Mouse (Mus musculus): Measurements from ENCODE around the gene Slc22a4.
"Not testable (repeated sequence)": the region's sequence is repeated elsewhere in the genome, so short reads cannot be mapped to it uniquely, and the experiment has no call there.

Slc22a4 gene

GRCm38 (mm10) chr11:54056132-54056531 is 28.2 kb upstream of the Slc22a4 start:
- no peak for DNase-seq

- no peak for DNase-seq
Observed at GRCm38 (mm10) chr11:54054257-54054656, 26.4 kb upstream of the Slc22a4 start.

DNA sequence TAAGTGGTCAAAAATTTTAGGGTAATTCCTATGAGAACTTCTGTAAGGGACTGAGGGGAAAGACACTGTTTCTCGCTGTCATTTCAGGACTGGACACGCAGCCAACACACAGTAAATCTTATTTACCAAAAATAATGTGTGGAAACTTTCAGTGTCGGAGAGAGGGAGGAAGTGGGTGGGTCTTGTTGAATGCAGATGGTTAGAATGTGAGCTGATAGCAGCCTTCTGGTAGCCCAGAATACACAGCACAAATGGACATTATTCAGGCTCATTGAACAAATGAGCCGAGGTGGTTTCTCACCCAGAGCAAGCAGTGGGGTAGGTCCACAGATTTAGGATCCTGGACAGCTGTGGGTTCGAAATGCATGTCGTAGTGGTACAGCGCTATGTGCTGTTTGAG is 25.2 kb upstream of the Slc22a4 start:
- DNase-seq, result no peak

- no peak for DNase-seq
Observed at GRCm38 (mm10) chr11:54052128-54052527, 24.2 kb upstream of the Slc22a4 start.

GRCm38 (mm10) chr11:54051161-54051560 is 23.3 kb upstream of the Slc22a4 start:
- no peak for DNase-seq

DNA sequence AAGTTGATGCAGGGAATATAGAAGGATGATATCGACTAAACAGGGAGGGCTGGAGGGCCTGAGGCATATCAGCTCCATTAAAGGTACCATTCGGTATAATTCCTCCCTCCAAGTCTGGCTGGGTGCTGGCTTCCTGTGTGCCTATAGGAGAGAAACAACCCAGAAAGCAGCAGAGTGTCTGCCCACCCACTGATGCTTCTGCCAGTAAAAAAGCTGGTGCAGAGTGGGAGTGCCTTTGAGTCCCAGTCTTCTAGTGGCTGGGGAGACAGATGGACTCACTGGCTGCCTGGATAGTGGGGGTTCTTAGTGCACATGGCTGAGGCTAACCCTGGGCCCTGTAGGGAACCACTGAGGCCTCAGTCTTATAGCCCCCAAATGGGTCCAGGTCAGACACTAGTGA is 22.3 kb upstream of the Slc22a4 start:
- no peak for DNase-seq

DNA sequence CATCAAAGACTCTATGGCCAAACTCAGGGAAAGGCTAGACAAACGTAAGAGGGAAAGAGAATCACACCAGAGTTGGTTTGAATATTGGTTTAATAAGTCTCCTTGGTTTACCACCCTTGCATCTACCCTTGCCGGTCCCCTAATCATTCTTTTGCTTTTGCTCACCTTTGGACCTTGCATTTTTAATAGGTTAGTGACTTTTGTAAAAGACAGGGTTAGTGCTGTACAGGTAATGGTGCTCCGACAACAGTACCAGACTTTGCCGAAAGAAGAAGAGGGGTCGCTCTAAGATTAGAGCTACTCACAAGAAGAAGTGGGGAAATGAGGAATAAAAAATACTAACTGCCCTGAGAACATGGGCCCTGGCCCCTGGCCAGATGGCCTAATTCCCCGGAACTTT is 12.8 kb upstream of the Slc22a4 start:
- DNase-seq, result no peak

- DNase-seq, result not testable (repeated sequence)
Observed at GRCm38 (mm10) chr11:54032872-54033271, 5.0 kb upstream of the Slc22a4 start.

GRCm38 (mm10) chr11:54028997-54029396 is 1.1 kb upstream of the Slc22a4 start:
- no peak for DNase-seq

DNA sequence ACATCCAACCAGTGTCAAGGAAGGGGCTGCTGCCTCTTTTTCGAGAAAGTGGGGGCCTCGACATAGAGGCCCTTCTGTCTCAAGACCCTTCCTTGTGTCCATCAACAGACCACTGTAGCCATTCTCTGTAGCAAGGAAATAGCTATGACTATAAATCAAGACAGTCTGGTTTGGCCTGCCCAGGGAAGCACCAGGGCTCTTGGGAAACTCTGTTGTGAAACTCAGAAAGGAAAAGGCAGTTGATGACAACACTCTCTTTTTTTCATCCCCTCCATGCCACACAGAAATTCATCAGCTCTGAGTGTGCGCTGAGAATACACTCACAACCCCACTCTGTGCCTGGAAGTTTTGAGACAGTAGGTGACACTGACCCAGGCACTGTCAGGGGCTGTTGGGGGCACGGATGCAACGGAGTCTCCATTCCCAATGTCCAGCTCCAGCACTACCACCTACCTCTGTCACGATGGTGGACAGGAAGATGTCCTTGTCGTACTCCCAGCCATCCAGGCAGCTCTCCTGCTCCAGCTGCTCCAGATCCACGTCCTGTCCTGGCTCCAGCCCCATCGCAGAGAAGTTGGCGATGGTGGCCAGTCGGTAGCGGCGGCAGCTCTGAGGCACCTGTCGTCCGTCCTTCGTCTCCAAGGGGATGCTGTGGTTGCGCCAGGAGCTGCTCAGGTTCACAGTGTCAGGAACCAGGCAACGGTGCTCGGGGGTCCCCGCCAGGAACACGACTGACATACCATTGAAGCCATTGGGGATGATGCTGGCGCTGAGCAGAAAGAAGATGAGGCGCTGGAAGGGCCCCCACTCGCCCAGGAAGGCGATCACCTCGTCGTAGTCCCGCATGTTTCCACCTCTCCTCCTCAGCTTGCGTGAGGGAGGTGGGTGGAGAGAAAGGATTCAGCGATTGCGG is 503 bp downstream of the Slc22a4 start:
- DNase-seq, result no peak

- no peak for DNase-seq
Observed at GRCm38 (mm10) chr11:54026491-54027041, 1.3 kb downstream of the Slc22a4 start.

- no peak for DNase-seq
Observed at GRCm38 (mm10) chr11:54021396-54022093, 6.3 kb downstream of the Slc22a4 start.

DNA sequence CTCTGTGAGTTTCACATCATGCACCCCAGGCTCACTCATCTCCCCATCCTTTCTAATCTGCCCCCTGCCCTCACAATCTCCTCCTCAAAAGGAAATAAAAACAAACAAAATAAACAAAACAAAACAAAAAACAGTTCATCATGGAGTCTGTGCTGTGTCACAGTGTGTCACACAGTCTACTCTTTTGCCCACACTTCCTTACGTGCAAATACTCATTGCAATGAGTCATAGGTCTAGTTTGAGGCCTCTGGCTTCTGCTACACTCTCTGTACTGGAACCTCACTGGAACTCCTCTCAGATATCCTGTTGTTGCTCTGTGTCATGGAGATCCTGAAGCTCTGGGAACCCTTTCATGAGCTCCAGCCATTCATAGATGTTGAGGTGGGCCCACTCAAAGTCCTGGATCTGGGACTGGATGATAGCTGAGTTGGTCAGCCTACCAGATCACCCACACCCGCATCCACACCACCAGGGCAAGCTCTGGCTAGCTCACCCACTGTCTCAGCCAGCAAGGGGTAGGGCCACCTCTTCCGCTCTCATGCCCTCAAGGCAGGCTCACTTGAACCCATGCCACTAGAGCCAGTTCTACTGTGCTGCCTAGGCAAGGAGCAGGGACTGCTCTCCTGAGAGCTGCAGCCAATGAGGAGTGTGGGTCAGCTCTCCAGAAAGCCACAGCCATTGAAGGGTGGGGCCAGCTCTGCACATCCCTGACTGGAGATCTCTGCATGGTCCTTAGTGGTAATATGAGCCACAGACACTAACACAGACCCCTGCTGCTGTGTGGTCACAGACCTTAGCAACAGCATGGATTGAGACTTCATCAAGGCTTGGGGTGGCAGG is 8.8 kb downstream of the Slc22a4 start:
- no peak for DNase-seq

DNA sequence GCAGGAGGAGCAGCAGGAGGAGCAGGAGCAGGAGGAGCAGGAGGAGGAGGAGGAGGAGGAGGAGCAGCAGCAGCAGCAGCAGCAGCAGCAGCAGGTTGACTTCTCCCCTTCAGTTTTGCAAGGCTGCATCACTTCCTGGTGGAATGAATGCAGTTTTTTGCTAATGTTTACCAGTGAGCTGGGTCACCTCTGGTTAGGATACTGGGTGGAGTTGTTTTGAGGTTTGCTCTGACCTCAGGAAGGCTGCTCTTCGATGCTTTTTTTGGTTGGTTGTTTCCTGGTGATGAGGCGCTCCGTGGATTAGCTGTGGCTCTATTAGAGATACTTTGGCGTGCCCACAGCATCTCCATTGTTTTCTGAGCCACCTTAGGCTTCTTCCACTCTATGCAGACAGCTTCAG is 10.3 kb downstream of the Slc22a4 start:
- DNase-seq, result no peak

DNA sequence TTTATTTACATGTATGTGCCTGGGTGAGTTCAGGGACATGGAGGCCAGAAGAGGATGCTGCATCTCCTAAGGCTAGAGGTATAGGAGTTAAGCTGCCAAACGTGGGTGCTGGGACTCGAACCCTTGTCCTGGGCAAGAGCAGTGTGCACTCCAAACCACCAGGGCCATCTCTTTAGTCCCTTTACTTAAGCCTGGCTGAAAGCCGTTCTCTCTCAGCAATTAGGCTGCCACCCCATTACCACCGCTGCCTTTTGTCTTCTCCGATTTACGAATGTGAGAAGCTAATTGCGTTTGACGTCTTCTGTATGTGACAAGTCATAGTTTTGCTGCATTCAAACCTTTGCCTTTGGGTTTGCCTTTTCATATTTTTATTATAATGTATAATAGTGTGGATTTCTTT is 11.8 kb downstream of the Slc22a4 start:
- no peak for DNase-seq

DNA sequence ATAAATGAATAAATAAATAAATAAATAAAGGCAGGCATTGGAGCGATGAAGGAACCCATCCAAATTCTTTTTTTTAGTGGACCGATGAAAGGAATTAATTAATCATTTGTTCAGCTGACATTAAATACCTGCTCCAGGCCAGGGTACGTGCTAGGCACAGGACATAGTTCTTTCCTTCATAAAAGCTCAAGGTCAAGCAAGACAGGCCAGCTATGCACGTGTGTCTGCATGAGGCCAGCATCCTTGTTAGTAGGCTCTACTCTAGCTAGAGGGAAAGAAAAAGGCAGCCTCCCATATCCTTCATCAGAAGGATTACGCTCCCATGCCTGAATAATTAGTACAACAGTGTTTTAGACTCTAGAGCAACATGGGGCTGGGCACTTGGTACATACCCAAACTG is 14.9 kb downstream of the Slc22a4 start:
- no peak for DNase-seq

- DNase-seq, result no peak
Observed at GRCm38 (mm10) chr11:54011255-54011654, 16.6 kb downstream of the Slc22a4 start.

DNA sequence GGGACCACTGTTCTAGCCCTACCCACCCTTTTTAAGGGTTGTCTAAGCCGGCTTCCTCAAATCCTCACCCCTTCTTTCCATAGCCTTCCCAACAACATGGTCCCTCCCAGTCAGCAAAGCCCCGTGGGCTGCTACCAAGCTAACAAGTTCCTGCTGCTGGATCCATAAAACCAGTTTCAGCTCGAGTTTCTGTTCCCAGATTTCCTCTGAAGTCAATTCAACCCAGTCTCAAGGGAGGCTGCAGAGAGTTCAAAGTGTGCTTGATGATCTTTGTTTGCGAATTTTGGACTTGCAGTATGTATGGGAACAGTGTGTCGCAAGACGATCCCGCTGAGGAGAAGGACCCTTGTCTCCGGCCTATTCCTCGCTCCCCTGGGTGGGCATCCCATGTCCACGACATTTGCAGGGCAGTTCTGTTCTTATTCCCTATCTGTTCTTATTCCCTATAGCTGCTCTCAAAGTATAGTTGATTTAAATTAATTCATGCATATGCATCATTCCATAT is 19.4 kb downstream of the Slc22a4 start:
- no peak for DNase-seq

- DNase-seq, result no peak
Observed at GRCm38 (mm10) chr11:54007717-54008116, 20.2 kb downstream of the Slc22a4 start.

DNA sequence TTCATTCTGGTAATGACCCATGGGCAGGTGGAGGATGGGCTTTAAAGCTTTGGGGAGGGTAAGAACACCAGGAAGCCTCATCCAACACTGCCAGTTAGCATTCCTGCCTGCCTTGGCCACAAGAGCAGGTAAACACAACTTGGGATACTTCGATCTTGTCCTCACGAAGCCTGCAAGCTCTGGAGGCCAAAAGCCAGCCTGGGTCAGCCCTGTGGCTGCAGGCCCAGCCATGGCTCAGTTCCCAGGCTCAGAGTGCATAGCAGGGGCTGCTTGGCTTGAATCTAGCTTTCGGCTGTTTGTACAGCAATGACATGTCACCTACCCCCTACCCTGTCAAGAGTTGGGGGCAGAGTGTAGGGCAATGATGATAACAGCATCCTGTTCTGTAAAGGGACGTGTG is 21.0 kb downstream of the Slc22a4 start:
- DNase-seq, result no peak

GRCm38 (mm10) chr11:54006362-54006761 is 21.5 kb downstream of the Slc22a4 start:
- not testable (repeated sequence) for DNase-seq

DNA sequence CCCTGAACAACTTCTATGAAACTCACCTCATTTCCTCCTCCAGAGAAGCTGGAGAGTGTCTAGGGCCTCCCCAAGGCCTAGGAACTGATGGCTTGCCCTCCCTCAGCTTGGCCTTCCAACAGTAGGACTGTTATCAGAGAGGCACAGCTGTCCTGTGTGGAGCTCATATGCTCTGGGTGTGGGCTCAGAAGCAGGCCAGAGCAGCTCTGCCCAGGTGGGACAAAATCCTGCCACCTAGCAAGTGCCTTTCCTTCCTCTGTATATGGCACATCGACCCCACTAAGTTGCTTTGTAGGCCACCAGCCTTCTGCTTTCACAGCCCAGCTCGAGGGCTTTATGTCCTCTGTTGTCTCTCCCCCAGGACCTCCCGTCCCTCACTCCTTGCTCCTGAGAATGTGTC is 23.2 kb downstream of the Slc22a4 start:
- DNase-seq, result no peak

DNA sequence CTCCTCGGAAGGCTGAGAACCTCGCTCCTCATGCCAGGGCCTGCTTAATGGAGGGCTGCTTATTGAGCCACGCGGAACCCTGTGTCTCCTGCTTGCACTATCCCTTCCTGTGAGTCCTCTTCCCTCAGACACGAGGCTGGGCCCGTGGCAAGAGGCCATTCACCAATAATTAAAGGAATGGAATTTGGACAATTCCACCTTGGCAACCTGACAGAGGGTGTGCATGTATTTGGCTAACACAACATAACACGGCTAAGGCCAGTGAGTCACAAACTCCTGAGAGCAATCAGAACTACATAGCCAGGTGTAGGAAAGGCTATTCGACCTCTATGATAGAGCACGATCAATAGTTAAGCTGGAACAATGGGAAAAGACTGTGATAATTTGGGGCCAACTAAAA is 23.7 kb downstream of the Slc22a4 start:
- DNase-seq, result no peak
